Mouse (Mus musculus): ENCODE measurements around the gene Nrd1. TPM values are rescaled to one million over a fixed set of nuclear protein-coding genes. Genes with fewer than 3 reads are reported as not detected.

The Nrd1 gene
- polyA plus RNA-seq, 1 experiment from 2014 or later = 65.9 TPM

- Histone ChIP-seq H3K9ac (no peak overlapping the region), H3K4me2 (no peak overlapping the region), H3K4me1 (no peaks in the 10 kb centered on the region), H3K4me3 (replicated peaks) (no peak overlapping the region), H3K27me3 (no peaks in the 10 kb centered on the region), H3K36me3 (peaks cover 74% of the 10 kb centered on the region), H3K9me3 (replicated peaks) (no peaks in the 10 kb centered on the region), H3K27ac (no peak overlapping the region)
- 97% methylated on average over 2 of the region's 2 CpGs for WGBS
- no peak for ATAC-seq (replicated peaks; ENCODE audit: low FRiP score)
Measured at GRCm38 (mm10) chr4:109030266-109030665, 29.8 kb downstream of the Nrd1 start.

DNA sequence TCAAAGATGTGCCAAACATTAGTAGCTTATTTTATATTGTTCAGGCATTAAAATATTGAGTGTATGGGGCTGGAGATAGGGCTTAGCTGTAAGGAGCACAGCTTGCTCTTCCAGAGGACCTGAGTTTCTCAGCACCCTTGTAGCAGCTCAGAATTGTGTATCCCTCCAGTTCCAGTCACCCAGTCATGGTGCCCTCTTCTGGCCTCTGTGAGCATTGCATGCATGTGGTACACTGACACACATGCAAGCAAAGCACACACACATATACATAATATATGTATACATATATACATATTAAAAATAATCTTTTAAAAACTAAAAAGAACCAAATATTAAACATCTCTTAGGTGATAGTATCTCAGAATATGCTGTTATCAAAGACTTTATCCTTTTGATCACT is 35.9 kb downstream of the Nrd1 start:
- no peak overlapping the region for H3K9ac ChIP-seq
- H3K27me3 ChIP-seq = no peaks in the 10 kb centered on the region
- no peak overlapping the region for H3K4me3 ChIP-seq (replicated peaks)
- peaks cover 68% of the 10 kb centered on the region for H3K36me3 ChIP-seq
- H3K4me2 ChIP-seq = no peak overlapping the region
- ATAC-seq (replicated peaks; ENCODE audit: low FRiP score) = no peak
- H3K4me1 ChIP-seq = no peaks in the 10 kb centered on the region
- H3K27ac ChIP-seq = no peak overlapping the region
- no peaks in the 10 kb centered on the region for H3K9me3 ChIP-seq (replicated peaks)

- ATAC-seq (replicated peaks; ENCODE audit: low FRiP score) = no peak
- H3K9me3 ChIP-seq (replicated peaks) = no peaks in the 10 kb centered on the region
- H3K4me2 ChIP-seq = no peak overlapping the region
- H3K27me3 ChIP-seq = no peaks in the 10 kb centered on the region
- no peak overlapping the region for H3K9ac ChIP-seq
- H3K27ac ChIP-seq = no peak overlapping the region
- no peak overlapping the region for H3K4me3 ChIP-seq (replicated peaks)
- 87% methylated on average over 4 of the region's 4 CpGs for WGBS
- no peaks in the 10 kb centered on the region for H3K4me1 ChIP-seq
- peaks cover 91% of the 10 kb centered on the region for H3K36me3 ChIP-seq
Measured at GRCm38 (mm10) chr4:109042739-109043138, 42.3 kb downstream of the Nrd1 start.

- peaks cover 94% of the 10 kb centered on the region for H3K36me3 ChIP-seq
Measured at GRCm38 (mm10) chr4:109043294-109043693, 42.8 kb downstream of the Nrd1 start.

DNA sequence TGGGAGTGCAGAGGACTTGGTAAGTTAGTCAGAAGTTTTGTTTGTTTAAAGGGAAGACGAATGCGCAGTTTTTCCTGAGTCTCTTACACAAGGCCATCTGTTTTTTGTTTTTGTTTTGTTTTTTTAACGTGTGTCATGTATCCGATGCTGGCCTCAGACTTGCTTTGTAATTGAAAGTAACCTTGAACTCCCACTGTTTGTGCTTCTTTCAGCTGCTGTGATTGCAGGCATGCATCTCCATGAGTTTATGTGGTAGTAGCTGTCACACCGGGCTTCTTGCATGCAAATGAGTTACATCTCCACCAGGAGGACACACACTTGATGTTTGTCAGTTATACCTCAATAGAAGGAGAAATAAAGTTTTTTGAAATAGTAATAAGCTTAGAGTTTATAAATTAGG is 43.3 kb downstream of the Nrd1 start:
- no peak for ATAC-seq (replicated peaks; ENCODE audit: low FRiP score)
- no peak overlapping the region for H3K4me2 ChIP-seq
- no peaks in the 10 kb centered on the region for H3K27me3 ChIP-seq
- WGBS = 60% methylated on average over 5 of the region's 5 CpGs
- no peak overlapping the region for H3K27ac ChIP-seq
- no peaks in the 10 kb centered on the region for H3K9me3 ChIP-seq (replicated peaks)
- no peak overlapping the region for H3K4me3 ChIP-seq (replicated peaks)
- H3K36me3 ChIP-seq = peaks cover 92% of the 10 kb centered on the region
- H3K9ac ChIP-seq = no peak overlapping the region
- no peaks in the 10 kb centered on the region for H3K4me1 ChIP-seq

More at GRCm38 (mm10) chr4:109043294-109043693, 42.8 kb downstream of the Nrd1 start:
- Histone ChIP-seq H3K9me3 (replicated peaks) (no peaks in the 10 kb centered on the region), H3K4me1 (no peaks in the 10 kb centered on the region), H3K9ac (no peak overlapping the region), H3K4me2 (no peak overlapping the region), H3K4me3 (replicated peaks) (no peak overlapping the region), H3K27me3 (no peaks in the 10 kb centered on the region), H3K27ac (no peak overlapping the region)
- ATAC-seq (replicated peaks; ENCODE audit: low FRiP score) = no peak
- 53% methylated on average over 5 of the region's 5 CpGs for WGBS

DNA sequence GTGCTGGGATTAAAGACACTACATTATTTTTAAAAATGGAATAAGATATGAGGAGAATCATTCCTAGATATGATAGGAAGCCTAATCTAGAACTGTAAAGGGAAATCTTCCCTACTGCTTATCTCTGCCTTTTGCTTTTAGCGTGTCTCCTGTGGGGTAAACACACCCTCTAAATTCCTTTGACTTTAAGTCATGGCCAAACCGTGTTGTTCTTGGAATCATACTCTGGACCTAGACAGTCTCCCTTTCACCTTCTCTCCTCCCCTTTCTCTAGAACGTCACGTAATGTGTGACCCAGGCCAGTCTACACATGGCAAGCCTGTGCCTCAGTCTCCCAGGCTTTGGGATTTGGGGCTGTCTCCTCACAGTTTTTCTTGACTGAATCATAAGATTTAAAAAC is 47.8 kb downstream of the Nrd1 start:
- Histone ChIP-seq H3K27me3 (no peaks in the 10 kb centered on the region), H3K4me1 (peaks cover 4% of the 10 kb centered on the region), H3K4me3 (replicated peaks) (no peak overlapping the region), H3K4me2 (no peak overlapping the region), H3K9me3 (replicated peaks) (no peaks in the 10 kb centered on the region), H3K27ac (no peak overlapping the region), H3K36me3 (peaks cover 82% of the 10 kb centered on the region), H3K9ac (no peak overlapping the region)
- WGBS = 75% methylated on average over 4 of the region's 4 CpGs
- ATAC-seq (replicated peaks; ENCODE audit: low FRiP score) = no peak

DNA sequence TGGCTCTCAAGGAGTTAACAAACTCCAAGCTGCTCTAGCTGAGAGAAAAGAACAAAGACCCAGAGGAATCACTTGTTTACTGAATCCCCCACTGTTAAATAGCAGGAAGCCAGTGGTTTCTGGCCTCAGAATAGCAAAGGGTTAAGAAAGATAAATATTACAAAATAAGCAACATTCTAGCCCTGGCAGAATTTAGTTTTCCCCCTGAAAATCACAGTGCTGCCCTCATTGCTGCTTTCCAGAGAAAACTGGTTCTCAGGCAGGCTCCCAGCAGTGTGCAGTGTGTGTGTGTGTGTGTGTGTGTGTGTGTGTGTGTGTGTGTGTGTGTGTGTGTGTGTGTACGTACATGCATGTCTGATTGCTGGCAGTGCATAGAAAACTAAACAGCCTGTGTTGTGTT is 51.8 kb downstream of the Nrd1 start:
- ATAC-seq (replicated peaks; ENCODE audit: low FRiP score) = no peak
- H3K4me3 ChIP-seq (replicated peaks) = no peak overlapping the region
- WGBS = 60% methylated on average over 1 of the region's 1 CpGs
- no peak overlapping the region for H3K4me2 ChIP-seq
- peaks cover 4% of the 10 kb centered on the region for H3K4me1 ChIP-seq
- H3K27ac ChIP-seq = 0 out of 2 replicates have a peak overlapping the region, but pooled peaks have one; percentile 18
- H3K9ac ChIP-seq = no peak overlapping the region
- H3K9me3 ChIP-seq (replicated peaks) = no peaks in the 10 kb centered on the region
- H3K27me3 ChIP-seq = no peaks in the 10 kb centered on the region
- H3K36me3 ChIP-seq = peaks cover 85% of the 10 kb centered on the region

- no peak for ATAC-seq (replicated peaks; ENCODE audit: low FRiP score)
- H3K36me3 ChIP-seq = peaks cover 89% of the 10 kb centered on the region
Measured at GRCm38 (mm10) chr4:109054003-109054402, 53.5 kb downstream of the Nrd1 start.

GRCm38 (mm10) chr4:109056351-109056750 is 55.9 kb downstream of the Nrd1 start:
- 93% methylated on average over 7 of the region's 7 CpGs for WGBS
- no peak overlapping the region for H3K4me2 ChIP-seq
- H3K36me3 ChIP-seq = peaks cover 90% of the 10 kb centered on the region
- ATAC-seq (replicated peaks; ENCODE audit: low FRiP score) = no peak
- H3K9ac ChIP-seq = no peak overlapping the region
- H3K4me1 ChIP-seq = peaks cover 4% of the 10 kb centered on the region
- H3K27ac ChIP-seq = no peak overlapping the region
- H3K27me3 ChIP-seq = no peaks in the 10 kb centered on the region
- H3K9me3 ChIP-seq (replicated peaks) = no peaks in the 10 kb centered on the region
- H3K4me3 ChIP-seq (replicated peaks) = no peak overlapping the region

More at GRCm38 (mm10) chr4:109054003-109054402, 53.5 kb downstream of the Nrd1 start:
- Histone ChIP-seq H3K27ac (no peak overlapping the region), H3K4me2 (no peak overlapping the region), H3K4me1 (peaks cover 4% of the 10 kb centered on the region), H3K4me3 (replicated peaks) (no peak overlapping the region), H3K9me3 (replicated peaks) (no peaks in the 10 kb centered on the region), H3K27me3 (no peaks in the 10 kb centered on the region), H3K9ac (no peak overlapping the region)
- 88% methylated on average over 9 of the region's 9 CpGs for whole genome bisulfite sequencing

DNA sequence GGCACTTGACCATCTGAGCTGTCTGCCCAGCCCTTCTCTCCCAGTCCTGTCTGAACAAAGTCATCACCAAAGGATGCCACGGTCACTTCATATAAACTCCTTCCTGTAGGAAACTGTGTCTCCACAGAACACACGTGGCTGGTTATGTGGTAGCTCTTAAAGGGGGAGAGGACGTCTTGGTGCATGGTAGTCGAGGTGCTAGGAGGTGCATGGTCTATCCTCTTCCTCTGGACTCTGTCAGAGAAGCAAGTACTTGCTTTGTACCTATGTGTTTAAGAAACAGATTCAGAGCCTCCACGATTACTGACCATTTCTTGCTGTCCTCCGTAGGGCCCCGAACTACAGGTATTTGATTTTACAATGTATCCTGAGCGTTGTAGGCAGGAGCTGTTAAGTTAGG is 57.2 kb downstream of the Nrd1 start:
- peaks cover 93% of the 10 kb centered on the region for H3K36me3 ChIP-seq
- no peak overlapping the region for H3K4me3 ChIP-seq (replicated peaks)
- 91% methylated on average over 8 of the region's 8 CpGs for WGBS
- no peak overlapping the region for H3K9ac ChIP-seq
- H3K4me2 ChIP-seq = no peak overlapping the region
- no peaks in the 10 kb centered on the region; the same call in 1 of the 2 replicates for H3K4me1 ChIP-seq
- H3K27ac ChIP-seq = no peak overlapping the region
- no peaks in the 10 kb centered on the region for H3K9me3 ChIP-seq (replicated peaks)
- no peaks in the 10 kb centered on the region for H3K27me3 ChIP-seq
- no peak for ATAC-seq (replicated peaks; ENCODE audit: low FRiP score)

DNA sequence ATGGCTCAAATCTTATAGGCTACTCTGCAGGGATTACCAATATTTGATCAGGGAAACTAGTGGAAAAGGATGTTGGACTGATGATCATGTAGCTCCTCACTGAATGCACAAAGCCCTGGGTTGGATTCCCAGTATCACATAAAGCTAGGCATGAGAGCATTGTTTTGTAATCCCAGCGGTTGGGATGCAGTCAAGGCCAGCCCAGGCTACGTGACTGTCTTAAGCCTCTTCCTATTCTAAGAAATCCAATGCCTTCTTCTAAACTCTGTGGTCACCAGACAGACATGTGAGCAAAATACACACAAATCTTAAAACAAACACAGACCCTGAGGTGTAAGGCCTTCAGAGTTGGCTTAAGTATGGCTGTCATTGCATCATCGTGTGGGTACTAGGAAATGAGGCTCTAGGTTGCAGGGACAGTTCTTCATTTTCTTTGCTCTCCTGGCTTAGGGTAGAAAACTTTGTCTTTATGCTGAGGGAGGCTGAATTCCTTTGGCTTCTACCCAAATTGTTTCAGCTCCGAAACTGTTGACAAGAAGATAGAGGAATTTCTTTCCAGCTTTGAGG is 58.9 kb downstream of the Nrd1 start:
- no peaks in the 10 kb centered on the region for H3K4me1 ChIP-seq
- H3K27me3 ChIP-seq = no peaks in the 10 kb centered on the region
- no peak for ATAC-seq (replicated peaks; ENCODE audit: low FRiP score)
- H3K4me2 ChIP-seq = no peak overlapping the region
- no peaks in the 10 kb centered on the region for H3K9me3 ChIP-seq (replicated peaks)
- peaks cover 97% of the 10 kb centered on the region for H3K36me3 ChIP-seq
- H3K4me3 ChIP-seq (replicated peaks) = no peak overlapping the region
- H3K9ac ChIP-seq = no peak overlapping the region
- H3K27ac ChIP-seq = no peak overlapping the region
- WGBS = 88% methylated on average over 4 of the region's 4 CpGs

- H3K4me2 ChIP-seq = no peak overlapping the region
- no peak overlapping the region for H3K4me3 ChIP-seq (replicated peaks)
- no peaks in the 10 kb centered on the region for H3K9me3 ChIP-seq (replicated peaks)
- no peaks in the 10 kb centered on the region for H3K4me1 ChIP-seq
- WGBS = 77% methylated on average over 6 of the region's 6 CpGs
- H3K9ac ChIP-seq = no peak overlapping the region
- no peaks in the 10 kb centered on the region for H3K27me3 ChIP-seq
- peaks cover 93% of the 10 kb centered on the region for H3K36me3 ChIP-seq
- ATAC-seq (replicated peaks; ENCODE audit: low FRiP score) = no peak
- no peak overlapping the region for H3K27ac ChIP-seq
Measured at GRCm38 (mm10) chr4:109064941-109065340, 64.5 kb downstream of the Nrd1 start.

DNA sequence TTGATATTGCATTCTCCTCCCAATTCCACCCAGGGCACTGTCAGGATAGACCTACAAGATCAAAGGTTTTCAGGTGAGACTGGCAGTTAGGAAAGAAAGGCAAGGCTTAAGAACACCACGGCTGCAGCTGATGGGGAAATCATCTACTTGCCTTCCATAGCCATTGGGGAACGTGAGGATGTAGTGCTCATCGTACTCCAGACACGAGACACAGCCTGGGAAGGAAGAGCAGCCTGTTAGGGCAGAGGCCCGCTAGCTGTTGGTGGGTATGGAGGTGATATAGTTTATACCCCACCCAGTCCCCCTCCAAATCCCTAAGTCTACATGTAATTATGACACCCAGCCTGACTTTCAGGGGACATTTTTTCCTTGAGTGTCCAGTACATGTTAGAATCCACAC is 65.3 kb downstream of the Nrd1 start:
- Histone ChIP-seq H3K9ac (no peak overlapping the region), H3K36me3 (peaks cover 92% of the 10 kb centered on the region), H3K4me3 (replicated peaks) (no peak overlapping the region), H3K27me3 (no peaks in the 10 kb centered on the region), H3K9me3 (replicated peaks) (no peaks in the 10 kb centered on the region), H3K4me2 (no peak overlapping the region), H3K27ac (no peak overlapping the region), H3K4me1 (no peaks in the 10 kb centered on the region)
- 95% methylated on average over 5 of the region's 5 CpGs for WGBS
- no peak for ATAC-seq (replicated peaks; ENCODE audit: low FRiP score)

Measured in kidney, embryonic 15.5 days (tissue).